Mouse (Mus musculus) Muller cell, postnatal 12 days (primary cell): Measurements from ENCODE around the gene Cntfr.
A peak's percentile ranks its signal among the peaks of the same experiment; 100 is the strongest.

ENCODE experiments used
- DNase-seq: peaks from one replicate; pipeline ENCODE4 v3.0.0-alpha.2; 2015; ENCODE audit errors: inconsistent ontology term

Cntfr gene

DNA sequence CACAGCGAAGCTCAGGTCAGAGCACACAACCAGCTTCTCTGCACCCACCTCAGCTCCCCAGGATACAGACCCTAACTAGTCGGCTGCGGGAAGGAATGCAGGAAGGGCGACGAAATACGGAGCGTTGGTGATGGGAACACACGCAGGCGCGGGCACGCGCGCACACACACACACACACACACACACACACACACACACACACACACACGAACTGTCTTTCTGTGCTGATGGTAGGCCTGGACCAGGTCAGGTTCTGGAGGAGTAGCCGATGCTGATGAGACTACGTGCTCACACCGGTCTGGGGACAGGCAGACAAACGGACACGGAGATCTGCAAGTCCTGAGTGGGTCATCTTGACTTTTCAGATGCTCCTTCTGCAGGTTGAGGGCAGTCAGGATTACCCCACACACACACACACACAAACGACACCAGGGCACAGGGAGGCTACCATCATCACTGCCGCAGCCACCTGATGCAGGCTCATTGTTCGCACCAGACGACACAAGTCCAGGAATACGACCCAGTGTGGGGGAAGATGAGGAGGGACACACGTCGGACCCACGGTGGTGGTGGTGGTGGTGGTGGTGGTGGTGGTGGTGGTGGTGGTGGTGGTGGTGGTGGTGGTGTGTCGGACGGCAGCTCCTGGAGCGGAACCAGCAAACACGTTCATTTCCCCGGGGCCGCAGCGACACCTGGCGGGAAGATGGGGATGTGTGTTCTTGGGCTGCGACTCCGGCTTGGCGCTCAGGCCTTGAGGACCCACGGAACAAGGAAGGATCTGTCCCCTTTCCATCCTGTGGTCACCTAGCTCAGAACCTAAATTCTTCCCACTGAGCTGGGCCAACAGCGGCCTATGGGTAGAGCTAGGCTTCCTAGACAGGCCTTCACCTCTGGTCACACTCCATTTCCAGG lies at the start of gene Cntfr:
TSS of gene Cntfr (minus strand) at position 160 of the 912 bp plus-strand sequence.
- peak; percentile 65 for DNase-seq

DNA sequence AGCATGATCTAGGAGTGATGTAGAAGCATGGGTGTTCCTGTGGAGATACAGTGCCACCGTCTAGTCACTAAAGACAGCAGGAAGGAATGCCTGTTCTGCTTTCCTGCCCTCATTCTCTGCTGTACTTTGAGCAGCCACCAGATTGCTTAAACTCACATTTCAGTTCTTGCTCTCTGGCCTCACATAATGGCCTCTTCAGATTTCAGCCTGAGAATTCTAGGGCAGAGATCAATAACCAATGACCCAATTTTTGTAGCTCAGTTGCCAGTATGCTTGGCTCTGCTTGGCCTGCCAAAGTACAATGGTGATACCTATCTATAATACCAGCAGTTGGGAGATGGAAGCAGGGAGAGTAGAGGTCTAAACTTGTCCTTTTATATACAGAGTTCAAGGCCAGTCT lies 48.1 kb upstream of the Cntfr start:
- no peak for DNase-seq

DNA sequence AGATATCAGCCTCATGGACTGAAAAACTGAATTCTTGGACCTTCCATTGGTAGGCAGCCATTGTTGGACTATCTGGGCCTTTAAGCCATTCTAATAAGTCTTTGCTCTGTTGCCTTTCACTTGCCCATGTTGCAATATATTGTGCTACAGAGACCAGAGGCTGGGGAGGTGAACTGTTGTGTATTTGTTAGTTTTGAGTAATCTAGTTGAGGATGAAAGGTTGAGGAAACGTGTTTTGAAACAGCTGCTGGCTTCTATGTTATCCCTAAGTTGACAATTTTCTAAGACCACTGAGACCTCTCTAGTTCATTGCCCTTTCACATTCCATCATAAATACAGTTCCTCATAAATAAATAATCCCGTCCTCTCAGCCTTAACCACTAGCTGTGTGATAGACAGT lies 47.2 kb upstream of the Cntfr start:
- DNase-seq: no peak

DNA sequence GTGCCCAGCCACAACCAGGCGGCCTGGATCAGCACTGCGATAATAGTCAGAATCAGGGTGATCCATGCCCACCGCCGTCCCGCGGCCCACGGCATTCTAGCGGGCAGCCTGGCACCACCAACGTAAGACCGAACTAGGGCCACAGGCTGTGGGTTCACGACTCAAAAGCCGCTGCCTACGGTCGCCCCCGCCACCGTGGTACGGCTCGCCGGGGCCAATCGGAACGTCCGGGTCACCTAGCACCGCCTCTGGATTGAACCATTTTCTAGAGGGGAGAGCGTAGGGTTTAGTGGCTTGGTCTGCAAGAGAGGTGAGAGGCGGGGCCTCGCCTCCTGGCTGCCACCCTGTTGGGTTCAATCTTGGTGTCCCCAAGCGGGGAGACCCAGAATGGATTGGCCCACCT lies 44.3 kb upstream of the Cntfr start:
- DNase-seq: peak; percentile 98

DNA sequence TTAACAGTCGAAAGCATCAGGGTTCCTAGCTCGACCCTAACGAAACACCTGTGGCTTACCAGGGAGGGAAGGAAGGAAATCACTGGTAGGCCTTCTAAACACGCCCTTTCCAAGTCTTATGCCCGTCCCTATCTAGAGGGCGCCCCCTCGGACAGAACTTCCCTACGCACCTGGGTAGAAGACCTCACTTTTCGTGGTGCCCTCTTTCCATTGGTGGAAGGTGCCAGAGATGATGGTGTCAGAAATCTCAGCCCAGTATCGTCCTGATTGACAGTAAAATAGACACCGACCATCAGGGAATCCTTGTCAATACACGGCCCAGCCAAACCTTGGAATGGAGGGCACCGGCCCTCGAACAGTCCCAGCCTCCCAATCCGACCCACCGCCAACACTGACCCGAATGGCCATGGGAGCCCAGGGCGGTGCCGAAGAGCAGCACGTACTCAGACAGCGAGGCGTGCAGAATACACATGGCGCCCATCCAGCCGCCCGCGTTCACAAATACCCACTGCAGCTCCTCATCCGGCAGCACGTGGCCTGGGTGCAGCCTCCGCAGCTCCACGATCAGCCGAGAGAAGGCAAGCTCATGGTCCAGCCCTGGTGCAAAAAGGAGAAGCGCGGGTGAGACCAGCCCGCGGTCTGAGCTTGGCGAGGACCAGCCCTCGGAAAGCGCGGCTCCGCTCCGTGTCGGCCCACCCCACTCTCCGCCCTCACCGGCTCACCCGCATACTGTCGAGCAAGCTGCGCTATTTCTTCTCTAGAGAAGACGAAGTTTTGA lies 43.7 kb upstream of the Cntfr start:
- no peak for DNase-seq

DNA sequence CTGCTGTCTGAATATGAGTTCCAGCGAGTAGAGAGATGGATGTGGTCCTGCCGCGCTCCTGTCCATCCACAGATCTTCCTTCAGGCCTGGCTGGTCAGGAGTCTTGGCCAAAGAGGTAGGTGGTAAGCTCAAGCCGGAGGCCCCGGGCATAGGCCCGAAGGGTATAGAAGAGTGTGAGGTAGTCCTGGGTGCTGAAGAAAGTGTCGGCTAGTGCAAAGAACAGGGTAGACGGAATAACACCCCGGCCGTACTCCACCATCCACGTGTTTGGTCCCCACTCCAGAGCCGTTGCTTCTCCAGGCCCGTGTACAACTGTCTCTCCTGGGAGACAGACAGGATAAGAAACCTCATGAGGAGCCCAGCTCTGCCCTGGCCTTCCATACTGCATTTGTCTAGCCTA lies 42.4 kb upstream of the Cntfr start:
- no peak for DNase-seq

DNA sequence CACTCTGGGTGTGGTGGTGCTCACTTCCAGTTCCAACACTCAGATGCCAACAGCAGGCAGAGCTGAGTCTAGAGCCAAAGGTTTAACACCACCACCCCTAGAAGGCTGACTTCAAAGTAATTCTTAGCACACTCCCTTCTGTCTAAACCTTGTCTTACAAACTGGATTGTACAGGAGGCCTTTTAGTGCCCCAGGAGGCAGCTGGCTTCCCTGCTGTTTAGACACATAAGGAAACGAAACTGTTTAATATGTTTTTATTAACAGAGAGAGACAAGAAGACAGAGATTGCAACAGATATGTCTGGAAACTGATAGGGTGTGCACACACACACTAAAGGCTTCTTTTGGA lies 41.3 kb upstream of the Cntfr start:
- no peak for DNase-seq

DNA sequence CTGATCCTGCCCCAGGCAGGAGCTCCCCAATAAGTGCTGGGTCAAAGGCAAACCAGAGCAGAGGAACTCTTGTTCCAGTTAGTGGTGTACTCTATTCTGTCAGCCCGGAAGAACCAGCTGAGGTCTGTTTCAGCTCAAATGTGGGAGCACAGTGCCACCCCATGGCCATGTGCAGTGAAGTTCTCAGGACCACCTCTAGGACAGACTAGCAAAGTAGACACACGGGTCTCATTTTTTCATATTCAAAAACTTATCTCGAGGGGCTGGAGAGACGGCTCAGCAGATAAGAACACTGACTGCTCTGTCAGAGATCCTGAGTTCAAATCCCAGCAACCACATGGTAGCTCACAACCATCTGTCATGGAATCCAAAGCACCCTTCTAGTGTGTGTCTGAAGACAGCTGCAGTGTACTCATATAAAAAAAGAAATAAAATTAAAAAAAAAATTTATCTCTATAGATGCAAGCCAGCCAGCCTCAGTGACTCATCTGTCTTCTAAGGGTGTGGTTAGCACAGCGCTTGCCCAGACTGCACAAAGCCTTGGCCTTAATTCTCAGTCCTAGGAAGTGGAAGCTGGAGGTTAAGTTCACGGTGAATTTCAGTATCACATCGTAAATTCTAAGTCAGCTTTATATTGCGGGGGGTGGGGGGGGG lies 40.8 kb upstream of the Cntfr start:
- DNase-seq: peak; percentile 66

DNA sequence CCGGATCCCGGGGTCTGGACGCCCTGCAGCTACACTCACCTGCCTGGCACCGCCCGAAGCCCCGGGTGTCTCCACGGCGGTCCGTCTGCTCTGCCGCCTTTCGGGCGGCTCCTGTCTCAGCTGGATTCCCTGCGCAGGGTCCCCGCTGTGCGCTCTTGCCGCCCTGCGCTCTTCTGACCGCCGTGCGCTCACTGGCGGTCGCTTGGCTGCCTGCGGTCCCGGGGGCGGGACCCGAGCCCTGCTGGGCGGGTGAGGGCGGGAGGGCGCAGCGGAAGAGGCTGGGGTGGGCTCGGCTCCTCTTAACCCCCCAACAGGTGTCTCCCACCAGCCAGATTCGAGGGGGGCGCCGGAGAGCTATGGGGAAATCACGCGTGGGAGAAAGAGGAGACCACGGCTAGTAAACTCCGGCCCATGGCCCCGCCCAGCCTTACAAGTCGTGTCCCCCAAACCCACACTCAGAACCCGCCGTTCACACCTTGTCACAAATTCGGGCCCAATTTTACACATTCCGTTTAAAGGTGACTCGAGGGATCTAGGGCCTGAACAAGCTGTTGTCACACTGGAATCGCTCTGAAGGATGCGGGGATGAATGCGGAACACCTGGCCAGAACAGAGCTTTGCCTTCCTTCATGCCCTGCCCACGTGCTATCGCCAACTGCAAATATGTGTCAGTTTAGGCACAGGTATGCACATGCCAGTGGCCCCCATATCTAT lies 34.3 kb upstream of the Cntfr start, which contains the start of gene Arid3c:
TSS of gene Arid3c (minus strand) at position 91 of the 714 bp plus-strand sequence.
- peak; percentile 47 for DNase-seq

DNA sequence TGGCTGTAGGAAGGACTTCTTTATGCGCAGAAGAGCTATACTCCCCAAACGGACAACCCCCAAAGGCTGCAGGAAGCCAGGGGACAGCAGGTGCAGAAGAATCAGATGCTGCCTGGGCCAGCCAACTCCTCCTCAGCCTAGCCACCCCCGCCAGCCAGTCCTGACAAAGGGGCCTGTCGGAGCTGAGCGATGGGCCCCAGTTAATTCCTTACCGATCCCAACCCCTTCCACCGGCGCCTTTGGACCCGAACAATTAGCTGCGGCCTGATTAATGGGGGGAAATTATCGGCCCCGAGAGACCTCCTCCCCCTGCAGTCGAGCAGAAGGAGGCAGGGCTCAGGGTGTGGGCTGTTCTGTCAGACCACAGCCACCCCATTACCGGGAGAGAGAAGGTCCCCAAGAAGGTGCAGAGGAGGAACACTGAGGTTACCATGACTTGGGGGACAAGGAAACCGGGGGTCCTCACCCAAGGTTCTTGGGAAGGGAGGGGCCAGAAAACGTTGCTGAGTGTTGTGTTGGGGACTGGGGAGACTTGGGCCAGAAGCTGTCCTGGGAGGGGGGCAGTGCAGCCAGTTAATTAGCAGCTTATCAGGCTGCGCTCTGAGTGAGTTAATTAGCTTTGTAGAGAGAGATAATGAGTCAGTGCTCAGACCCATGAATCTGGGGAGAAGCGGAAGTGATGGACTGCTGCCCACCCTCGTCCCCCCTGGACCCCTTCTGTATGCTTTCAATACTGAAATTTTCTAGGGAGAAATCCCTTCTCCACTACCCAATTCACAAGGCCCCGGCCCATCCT lies 30.1 kb upstream of the Cntfr start:
- no peak for DNase-seq

DNA sequence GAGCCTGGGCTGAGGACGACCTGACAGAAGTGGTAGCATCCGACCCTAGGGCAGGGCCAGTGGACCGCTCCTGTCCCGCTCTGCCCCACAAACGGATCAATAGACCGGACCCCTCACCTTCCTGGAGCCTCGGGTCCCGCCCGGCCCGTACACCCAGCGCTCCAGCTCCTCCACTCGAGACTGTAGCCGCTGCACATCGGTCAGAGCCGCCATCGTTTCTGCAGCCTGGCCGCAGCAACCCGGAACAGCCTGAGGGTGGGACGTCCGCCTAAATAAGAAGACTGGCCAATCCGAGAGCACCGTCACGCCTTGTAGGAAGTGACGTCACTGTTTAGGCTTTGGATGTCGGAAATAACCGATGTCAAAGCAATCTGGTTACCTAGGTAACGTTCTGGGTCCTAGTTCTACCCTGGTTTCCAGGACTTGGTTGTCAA lies 26.0 kb upstream of the Cntfr start, which contains the start of gene Dctn3:
TSS of gene Dctn3 (minus strand) at position 253 of the 434 bp plus-strand sequence.
- DNase-seq: peak; percentile 90

DNA sequence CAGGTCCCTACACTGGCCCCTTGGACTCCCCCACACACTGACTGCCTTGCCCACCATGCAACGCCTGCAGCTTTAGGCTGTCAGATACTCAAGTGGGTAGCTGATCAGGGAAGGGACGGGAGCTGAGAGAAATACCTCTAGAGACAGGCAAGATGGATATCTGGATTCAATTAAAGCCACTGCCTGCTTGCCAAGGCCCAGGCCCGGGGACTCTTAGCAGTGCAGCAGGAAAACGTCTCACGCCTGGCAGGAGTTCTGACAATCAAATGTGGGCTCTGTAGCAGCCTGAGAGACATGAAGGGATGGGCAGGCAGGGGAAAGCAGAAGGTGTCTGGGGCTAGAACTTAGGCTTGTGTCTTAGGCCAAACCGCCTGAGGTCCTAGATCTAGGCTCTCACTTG lies 19.9 kb upstream of the Cntfr start:
- DNase-seq: no peak

DNA sequence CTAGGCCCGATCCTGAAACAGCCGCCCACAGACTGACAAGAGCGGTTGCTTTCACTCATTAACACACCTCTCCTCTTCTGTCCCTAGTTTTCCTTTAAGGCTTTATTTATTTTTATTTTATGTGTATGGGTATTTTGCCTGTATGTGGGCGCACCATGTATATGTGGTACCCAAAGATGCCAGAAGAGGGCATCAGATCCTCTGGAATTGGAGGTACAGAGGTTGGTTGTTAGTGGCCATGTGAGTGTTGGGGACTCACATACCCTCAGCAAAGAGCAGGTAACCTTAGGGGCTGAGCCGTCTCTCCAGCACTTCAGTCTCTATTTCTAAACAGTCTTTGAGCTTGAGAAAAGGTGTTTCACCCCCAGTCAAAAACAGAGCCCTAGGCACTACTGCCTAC lies 18.7 kb upstream of the Cntfr start:
- DNase-seq: no peak

DNA sequence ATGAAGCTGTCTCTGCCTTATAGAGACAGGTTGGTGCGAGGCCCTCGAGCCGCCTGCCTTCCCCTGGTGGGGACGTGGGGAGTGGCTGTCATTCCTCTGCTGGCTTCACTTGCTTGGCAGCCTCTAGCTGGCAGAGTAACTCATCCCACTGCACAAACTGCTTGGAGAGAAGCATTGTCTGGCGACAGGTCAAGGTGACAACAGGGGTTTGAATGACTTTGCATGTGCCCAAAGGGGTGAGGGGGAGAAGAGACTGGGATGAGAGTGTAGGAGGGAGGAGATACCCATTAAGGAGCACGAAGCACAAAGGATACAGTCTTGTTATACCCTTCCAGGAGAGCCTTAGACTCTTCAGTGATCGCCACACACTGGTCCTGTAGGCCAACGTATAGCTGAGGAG lies 18.2 kb upstream of the Cntfr start:
- no peak for DNase-seq

DNA sequence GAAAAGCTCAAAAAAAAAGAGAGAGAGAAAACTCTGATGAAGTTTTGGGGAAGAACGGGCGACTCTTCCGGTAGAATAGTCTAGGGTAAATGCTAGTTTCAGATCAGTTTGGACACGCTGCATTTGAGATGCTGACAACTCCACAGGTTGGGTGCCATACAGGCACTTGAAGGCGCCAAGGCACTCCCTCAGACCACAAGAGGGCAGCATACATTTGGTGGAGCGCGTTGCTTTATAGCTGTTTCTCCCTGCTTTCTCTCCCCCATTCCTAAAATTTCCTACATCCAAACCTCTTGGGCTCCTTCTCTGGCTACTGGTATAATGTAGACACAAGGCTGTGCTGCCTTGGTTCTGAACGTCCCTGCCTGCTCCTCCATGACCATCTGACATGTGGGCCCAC lies 17.4 kb upstream of the Cntfr start:
- no peak for DNase-seq

DNA sequence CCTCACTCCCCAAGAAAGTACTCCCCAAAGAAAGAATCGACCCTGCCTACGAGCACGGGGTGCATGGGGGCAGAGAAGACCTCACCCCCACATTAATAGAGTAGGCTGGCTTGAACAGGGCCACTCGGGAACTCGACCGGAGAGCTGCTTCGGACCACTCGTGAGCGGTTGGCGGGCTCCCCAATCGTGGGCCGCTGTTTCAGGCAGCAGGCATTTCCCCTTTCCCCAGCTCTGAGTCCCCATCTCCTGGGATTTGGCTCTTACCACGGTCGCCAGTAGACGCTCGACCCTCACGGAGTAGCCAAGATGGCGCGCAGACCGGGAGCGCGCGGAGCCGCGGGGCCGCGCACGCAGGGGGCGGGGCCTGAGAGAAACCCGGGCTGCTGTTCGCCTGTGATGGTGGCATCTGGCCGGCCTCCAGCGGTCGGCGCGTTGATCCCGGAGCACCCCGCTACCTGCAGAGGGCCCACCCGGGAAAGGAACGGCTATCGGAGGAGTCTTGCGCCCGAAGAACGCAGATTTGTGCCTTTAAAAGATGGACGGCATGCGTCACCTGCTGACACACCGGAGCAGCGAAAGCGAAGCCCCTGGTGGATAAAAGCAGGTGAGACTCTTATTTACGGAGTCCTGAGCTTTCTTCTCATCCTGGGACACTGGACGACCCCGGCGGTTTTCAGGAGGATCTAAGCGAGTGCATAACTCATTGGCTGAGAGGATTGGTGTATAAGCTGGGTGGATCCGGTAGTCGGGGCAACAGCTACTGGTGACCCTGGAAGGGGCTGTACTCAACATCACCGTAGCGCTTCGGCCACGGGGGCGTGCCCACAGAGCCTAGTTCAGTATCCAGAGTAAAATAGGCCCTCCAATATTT lies 16.5 kb upstream of the Cntfr start, which contains the start of gene Rpp25l:
TSS of gene Rpp25l (minus strand) at position 338 of the 871 bp plus-strand sequence.
- DNase-seq: peak; percentile 88

DNA sequence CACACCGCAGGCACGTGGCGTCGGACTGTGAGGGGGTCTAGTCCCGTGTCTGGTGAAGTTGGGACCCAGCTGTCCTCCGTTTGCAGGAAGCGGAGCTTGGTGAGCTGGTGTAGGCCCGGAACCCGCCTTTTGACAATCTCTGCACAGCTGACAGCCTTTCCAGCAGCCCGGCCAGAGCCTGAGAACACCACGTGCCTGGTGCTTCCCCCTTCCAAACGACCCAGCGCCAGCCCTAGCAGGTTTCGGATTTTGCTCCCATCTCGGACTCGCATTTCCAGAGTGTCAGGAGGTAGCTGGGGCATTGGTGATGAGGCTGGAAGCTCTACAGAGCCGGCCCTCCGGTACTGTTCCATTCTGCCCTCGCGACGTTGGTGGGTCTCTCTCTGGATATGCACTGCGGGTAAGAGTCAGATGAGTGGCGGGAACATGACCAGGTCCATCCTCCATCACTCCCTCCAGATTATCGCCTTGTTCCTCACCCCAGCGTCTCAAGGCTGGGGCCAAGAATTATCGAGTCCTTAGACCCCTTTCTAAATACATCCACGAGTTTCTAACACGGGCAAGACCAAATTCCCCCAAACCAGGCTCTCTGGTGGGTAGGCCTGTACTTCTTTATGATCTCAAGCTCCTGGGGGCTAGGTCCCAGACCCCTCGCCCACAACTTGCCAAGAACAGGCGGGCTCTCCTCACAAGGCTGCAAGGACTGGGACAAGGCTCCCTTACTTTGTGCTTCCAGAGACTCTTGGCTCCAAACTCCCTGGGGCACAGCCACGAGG lies 15.7 kb upstream of the Cntfr start:
- DNase-seq: no peak

DNA sequence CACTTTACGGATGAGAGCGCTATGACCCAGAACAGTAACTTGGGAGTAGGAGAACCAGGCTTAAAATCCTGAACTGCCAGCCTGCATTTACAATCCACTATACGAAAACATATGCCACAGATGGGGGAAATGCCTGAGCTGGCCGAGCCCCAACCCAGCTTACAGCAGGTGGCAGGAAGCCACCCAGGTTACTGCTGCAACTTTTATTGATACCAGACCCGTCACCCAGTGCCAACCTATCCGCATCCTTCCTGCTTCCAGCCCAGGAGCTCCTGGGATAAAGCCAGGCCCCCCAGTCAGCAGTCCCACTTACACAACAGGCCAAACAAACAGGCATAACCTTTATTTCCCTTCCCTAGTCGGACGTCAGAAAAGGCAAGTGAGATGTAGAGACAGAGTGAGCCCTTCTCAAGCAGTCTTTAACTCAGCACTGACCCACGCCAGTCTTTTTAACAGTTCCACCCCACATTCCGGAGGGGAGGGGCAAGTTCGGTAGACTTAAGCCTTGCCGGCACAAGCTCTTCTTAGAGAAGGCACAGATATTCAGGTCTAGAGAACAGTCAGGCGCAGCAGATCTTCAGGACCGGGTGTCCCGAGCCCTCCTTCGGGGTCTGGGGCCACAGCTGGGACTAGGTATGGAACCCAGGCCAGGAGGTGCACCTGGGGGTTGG lies 15.0 kb upstream of the Cntfr start:
- DNase-seq: no peak
